Mouse (Mus musculus) intestine, embryonic 14.5 days (tissue): ENCODE results near the gene Vegfb. TPM values are rescaled to one million over a fixed set of nuclear protein-coding genes. Genes with fewer than 3 reads are reported as not detected.

Source experiments
- ATAC-seq: fragments of 200-750 bp; cut with Nextera tagmentation; replicated peaks from 2 replicates; pipeline ENCODE4 v1.8.0; 2017; ENCODE audit warnings: low read depth, moderate number of reproducible peaks, moderate TSS enrichment, moderate library complexity; ENCODE audit not compliant: low FRiP score, low TSS enrichment
- DNase-seq: peaks from one replicate; pipeline ENCODE4 v3.0.0-alpha.2; 2018; ENCODE audit warnings: low spot score
- H3K27ac ChIP-seq: fragments of 300-500 bp; sonication (generic); 2 replicates; pipeline ENCODE4 v1.5.1; 2014; ENCODE audit warnings: low read depth, mild to moderate bottlenecking, control low read depth
- H3K27me3 ChIP-seq: fragments of 300-500 bp; sonication (generic); replicated peaks from 2 replicates; pipeline ENCODE4 v1.6.1; 2014; ENCODE audit warnings: low read length, control low read depth; ENCODE audit not compliant: control insufficient read depth, insufficient read depth
- H3K36me3 ChIP-seq: fragments of 300-500 bp; sonication (generic); 2 replicates; pipeline ENCODE4 v1.6.1; 2014; ENCODE audit warnings: low read length, control low read depth; ENCODE audit not compliant: control insufficient read depth, insufficient read depth
- H3K4me1 ChIP-seq: fragments of 300-500 bp; sonication (generic); replicated peaks from 2 replicates; pipeline ENCODE4 v1.6.1; 2014; ENCODE audit warnings: low read length, control low read depth, mixed read lengths; ENCODE audit not compliant: control insufficient read depth, insufficient read depth
- H3K4me2 ChIP-seq: fragments of 300-500 bp; sonication (generic); 2 replicates; pipeline ENCODE4 v1.6.1; 2014; ENCODE audit warnings: low read length
- H3K4me3 ChIP-seq: fragments of 300-500 bp; sonication (generic); 2 replicates; pipeline ENCODE4 v1.5.1; 2014; ENCODE audit warnings: low read depth, low read length, control low read depth, mixed read lengths
- H3K9ac ChIP-seq: fragments of 300-500 bp; sonication (generic); 2 replicates; pipeline ENCODE4 v1.6.1; 2014; ENCODE audit warnings: mild to moderate bottlenecking, low read length
- H3K9me3 ChIP-seq: fragments of 300-500 bp; sonication (generic); 2 replicates; pipeline ENCODE4 v1.6.1; 2016; ENCODE audit warnings: low read length, control low read depth; ENCODE audit not compliant: control insufficient read depth
- WGBS: fragments of 180-500 bp; shearing (Covaris S2); extraction: QIAGEN DNeasy Blood & Tissue Kit; methylation state at CpG from one replicate; pipeline ENCODE4 v1.1.7; 2014; 5-methylcytosine and 5-hydroxymethylcytosine counted together
- polyA plus RNA-seq: library from polyadenylated mRNA; unstranded; fragments of >200 nt; fragmentation: Nextera tagmentation; extraction: Ambion mirVana; gene quantifications from 2 replicates; pipeline ENCODE4 v1.2.1, GENCODE M21; 2014

Vegfb gene
- 38.7 and 50.5 TPM in 2 replicates for polyA plus RNA-seq

GRCm38 (mm10) chr19:6987061-6987903 lies at the start of gene Vegfb:
Vegfb (minus strand) TSS chr19:6987651.
- peak; percentile 45 for ATAC-seq
- peak; percentile 82 for DNase-seq
- H3K9me3 ChIP-seq = no peaks in the 10 kb centered on the region
- H3K27me3 ChIP-seq = no peaks in the 10 kb centered on the region
- peaks cover 31% of the 10 kb centered on the region for H3K36me3 ChIP-seq
- H3K4me2 ChIP-seq = peak within 1 kb of the TSS; percentile 65
- H3K4me3 ChIP-seq = peak within 1 kb of the TSS; percentile 87
- H3K4me1 ChIP-seq = peaks cover 20% of the 10 kb centered on the region
- peak within 1 kb of the TSS; percentile 85 for H3K9ac ChIP-seq
- H3K27ac ChIP-seq = peak within 1 kb of the TSS; percentile 76
- WGBS = 1% methylated on average over 80 of the region's 85 CpGs

- no peak overlapping the region for H3K4me2 ChIP-seq
- H3K9me3 ChIP-seq = no peaks in the 10 kb centered on the region
- H3K9ac ChIP-seq = no peak overlapping the region
- ATAC-seq = no peak
- 94% methylated on average over 5 of the region's 5 CpGs for WGBS
- peaks cover 70% of the 10 kb centered on the region for H3K36me3 ChIP-seq
- no peak overlapping the region for H3K4me3 ChIP-seq
- H3K27ac ChIP-seq = no peak overlapping the region
- H3K4me1 ChIP-seq = peaks cover 14% of the 10 kb centered on the region
- H3K27me3 ChIP-seq = no peaks in the 10 kb centered on the region
- DNase-seq = no peak
Measured at GRCm38 (mm10) chr19:7034006-7034405, 46.6 kb upstream of the Vegfb start.

GRCm38 (mm10) chr19:7029531-7029930 lies 42.1 kb upstream of the Vegfb start:
- ATAC-seq = no peak
- peaks cover 96% of the 10 kb centered on the region for H3K36me3 ChIP-seq

GRCm38 (mm10) chr19:7020224-7020641 lies 32.8 kb upstream of the Vegfb start:
- no peaks in the 10 kb centered on the region for H3K4me1 ChIP-seq
- H3K4me3 ChIP-seq = no peak overlapping the region
- DNase-seq = peak; percentile 66
- 50% methylated on average over 3 of the region's 3 CpGs for WGBS
- peak; percentile 70 for ATAC-seq
- no peaks in the 10 kb centered on the region for H3K9me3 ChIP-seq
- no peak overlapping the region for H3K4me2 ChIP-seq
- no peaks in the 10 kb centered on the region for H3K27me3 ChIP-seq
- no peak overlapping the region for H3K9ac ChIP-seq
- peaks cover 68% of the 10 kb centered on the region for H3K36me3 ChIP-seq
- H3K27ac ChIP-seq = no peak overlapping the region

More at GRCm38 (mm10) chr19:7029531-7029930, 42.1 kb upstream of the Vegfb start:
- H3K9me3 ChIP-seq = no peaks in the 10 kb centered on the region
- H3K9ac ChIP-seq = no peak overlapping the region
- DNase-seq = no peak
- no peaks in the 10 kb centered on the region for H3K4me1 ChIP-seq
- no peak overlapping the region for H3K4me2 ChIP-seq
- no peak overlapping the region for H3K27ac ChIP-seq
- H3K4me3 ChIP-seq = no peak overlapping the region
- WGBS = 95% methylated on average over 5 of the region's 5 CpGs
- H3K27me3 ChIP-seq = no peaks in the 10 kb centered on the region

GRCm38 (mm10) chr19:7019191-7019590 lies 31.7 kb upstream of the Vegfb start, which contains the start of gene Fermt3:
Fermt3 (minus strand) TSS chr19:7019469.
- no peak within 1 kb of the TSS for H3K4me3 ChIP-seq
- H3K27ac ChIP-seq = no peak within 1 kb of the TSS
- H3K4me2 ChIP-seq = no peak within 1 kb of the TSS
- peaks cover 58% of the 10 kb centered on the region for H3K36me3 ChIP-seq
- ATAC-seq = 0 out of 2 replicates have a peak, but pooled peaks have one; percentile 28
- no peak for DNase-seq
- no peaks in the 10 kb centered on the region for H3K4me1 ChIP-seq
- WGBS = 85% methylated on average over 5 of the region's 5 CpGs
- H3K27me3 ChIP-seq = no peaks in the 10 kb centered on the region
- no peaks in the 10 kb centered on the region for H3K9me3 ChIP-seq
- H3K9ac ChIP-seq = no peak within 1 kb of the TSS

GRCm38 (mm10) chr19:7018546-7018945 lies 31.1 kb upstream of the Vegfb start:
- Histone ChIP-seq H3K27me3 (no peaks in the 10 kb centered on the region), H3K4me2 (no peak overlapping the region), H3K27ac (no peak overlapping the region), H3K4me1 (no peaks in the 10 kb centered on the region), H3K36me3 (peaks cover 52% of the 10 kb centered on the region), H3K9ac (no peak overlapping the region), H3K4me3 (no peak overlapping the region), H3K9me3 (no peaks in the 10 kb centered on the region)
- no peak for DNase-seq
- 88% methylated on average over 11 of the region's 11 CpGs for WGBS
- no peak for ATAC-seq

DNA sequence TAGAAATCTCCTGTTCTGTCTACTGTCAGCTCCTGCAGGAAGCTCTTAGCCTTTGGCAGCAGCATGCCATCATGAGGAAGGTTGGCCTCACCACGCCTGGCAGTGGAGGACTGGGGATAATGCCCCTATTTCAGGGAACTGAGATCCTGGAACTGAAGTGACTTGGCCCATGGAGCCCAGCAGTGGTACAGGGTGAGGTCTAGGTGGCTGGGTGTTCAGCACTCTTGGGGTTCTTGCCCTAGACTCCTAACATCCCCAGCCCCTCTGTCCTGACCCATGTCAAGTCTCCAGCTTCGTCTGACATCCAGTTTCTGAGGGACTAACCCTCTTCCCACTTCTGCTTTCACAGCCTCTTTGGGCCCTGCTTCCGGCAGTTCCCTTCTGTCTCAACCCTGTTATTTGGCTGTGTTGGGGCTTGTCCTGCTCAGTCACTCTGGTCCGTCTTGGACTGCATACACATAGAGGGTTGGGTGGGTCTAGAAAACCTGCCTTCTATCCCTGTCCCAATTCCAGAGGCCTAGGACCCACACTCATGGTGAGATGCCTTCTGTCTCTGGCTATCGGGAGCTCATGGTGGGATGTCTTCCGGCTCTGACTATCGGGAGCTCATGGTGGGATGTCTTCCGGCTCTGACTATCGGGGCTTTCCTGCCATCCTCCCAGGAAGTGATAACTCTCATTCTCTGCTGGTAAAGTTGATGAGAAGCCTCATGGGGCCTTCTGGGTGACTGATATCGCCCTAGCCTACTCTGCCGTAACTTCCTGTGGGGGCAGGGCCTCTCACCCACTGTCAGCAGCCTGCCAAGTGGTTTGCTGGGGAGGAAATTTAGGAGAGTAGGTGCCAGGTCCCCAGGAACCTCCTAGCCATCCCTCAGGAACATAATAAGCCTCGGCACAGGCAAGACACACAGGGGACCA lies 30.3 kb upstream of the Vegfb start:
- Histone ChIP-seq H3K27me3 (no peaks in the 10 kb centered on the region), H3K9ac (no peak overlapping the region), H3K27ac (no peak overlapping the region), H3K4me3 (no peak overlapping the region), H3K4me2 (no peak overlapping the region), H3K9me3 (no peaks in the 10 kb centered on the region), H3K4me1 (no peaks in the 10 kb centered on the region), H3K36me3 (peaks cover 45% of the 10 kb centered on the region)
- WGBS = 75% methylated on average over 12 of the region's 12 CpGs
- DNase-seq (no peak), ATAC-seq (no peak)

DNA sequence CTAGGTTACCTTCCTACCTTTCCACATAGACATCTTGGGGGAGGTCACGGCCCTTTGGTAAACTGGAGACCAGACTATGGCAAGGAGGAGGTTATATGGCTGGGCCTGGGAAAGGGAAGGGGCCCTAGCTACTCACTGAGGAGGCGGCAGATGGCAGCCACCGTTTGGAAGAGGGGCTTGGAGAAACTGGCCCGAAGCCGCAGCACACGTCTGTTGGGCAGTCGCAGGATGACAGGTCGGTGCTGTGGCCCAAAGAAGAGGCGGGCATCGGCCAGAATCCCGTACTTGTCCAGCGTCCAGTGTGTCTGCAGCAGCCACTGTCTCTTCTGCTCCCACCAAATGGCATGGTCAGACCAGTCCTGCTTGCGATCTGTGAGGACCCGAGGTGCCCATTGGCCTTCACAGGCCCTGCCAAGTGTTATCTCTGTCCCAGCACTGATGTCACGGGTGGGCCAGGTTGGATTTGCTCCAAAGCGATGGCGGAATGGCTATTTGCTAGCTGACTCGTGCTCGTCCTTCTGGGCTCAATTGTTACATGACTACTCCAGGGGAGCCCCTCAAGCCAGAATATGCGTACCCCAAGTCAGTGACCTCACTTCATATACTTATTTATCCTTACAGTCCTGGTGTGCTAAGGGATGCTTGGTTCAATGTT lies 27.2 kb upstream of the Vegfb start:
- peaks cover 13% of the 10 kb centered on the region for H3K36me3 ChIP-seq
- no peaks in the 10 kb centered on the region for H3K9me3 ChIP-seq
- ATAC-seq (no peak), DNase-seq (no peak)
- H3K4me3 ChIP-seq = no peak overlapping the region
- H3K9ac ChIP-seq = no peak overlapping the region
- H3K27me3 ChIP-seq = no peaks in the 10 kb centered on the region
- H3K4me2 ChIP-seq = no peak overlapping the region
- no peaks in the 10 kb centered on the region for H3K4me1 ChIP-seq
- 92% methylated on average over 20 of the region's 20 CpGs for WGBS
- no peak overlapping the region for H3K27ac ChIP-seq
